Mouse (Mus musculus): ENCODE measurements at regions not wholly inside any gene's neighbourhood (a gene's known extent, or its start where the extent isn't known, plus 50 kb on each side); places are given as distances from the start of the nearest gene placed in this dataset.
"Not testable (repeated sequence)": the region's sequence is repeated elsewhere in the genome, so short reads cannot be mapped to it uniquely, and the experiment has no call there.

DNA sequence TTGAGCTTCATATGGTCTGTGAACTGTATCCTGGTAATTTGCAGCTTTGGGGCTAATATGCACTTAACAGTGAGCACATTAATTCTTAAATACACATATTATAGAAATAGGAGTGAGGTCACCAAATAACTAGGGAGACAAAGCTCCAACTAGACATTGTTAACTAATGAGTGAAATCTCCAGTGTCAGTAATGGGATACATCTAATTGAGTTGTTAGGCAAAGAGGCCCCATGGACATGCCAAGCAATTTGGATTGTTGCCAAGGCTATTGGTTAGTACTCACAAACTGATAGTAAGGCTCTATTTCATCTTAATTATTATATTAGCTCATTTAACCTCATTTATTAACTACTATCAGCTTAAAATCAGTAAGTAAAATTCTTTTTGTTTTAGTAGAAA, 698.5 kb downstream of the Triml1 start:
- DNase-seq (ENCODE audit: low spot score): no peak
- Histone ChIP-seq H3K9me3 (no peaks in the 10 kb centered on the region), H3K4me3 (no peak overlapping the region), H3K36me3 (no peaks in the 10 kb centered on the region), H3K4me1 (no peaks in the 10 kb centered on the region), H3K27me3 (ENCODE audit: insufficient read depth, poor library complexity, severe bottlenecking) (no peaks in the 10 kb centered on the region), H3K27ac (no peak overlapping the region)

DNA sequence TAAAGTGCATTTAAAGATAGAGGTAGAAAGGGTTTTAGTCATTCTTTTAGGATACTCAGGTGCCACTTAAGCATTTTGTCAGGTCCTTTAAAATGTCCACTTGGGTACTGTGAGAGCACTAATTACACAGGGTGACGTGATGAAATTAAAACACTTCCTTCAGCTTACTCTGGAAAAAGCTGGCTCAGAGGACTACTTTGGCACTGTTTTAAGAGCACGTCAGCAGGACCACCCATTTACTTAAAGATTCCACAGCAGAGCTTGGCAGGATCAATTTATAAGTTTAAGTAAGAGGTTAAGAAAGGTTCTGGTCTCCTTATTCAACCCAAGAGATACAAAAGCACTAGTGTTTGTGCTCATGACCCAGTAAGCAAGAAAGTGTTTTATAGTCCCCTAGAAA, 738.7 kb downstream of the Triml1 start:
- Histone ChIP-seq H3K4me1 (no peaks in the 10 kb centered on the region), H3K36me3 (no peaks in the 10 kb centered on the region), H3K4me3 (no peak overlapping the region), H3K27ac (no peak overlapping the region), H3K9me3 (no peaks in the 10 kb centered on the region), H3K27me3 (ENCODE audit: insufficient read depth, poor library complexity, severe bottlenecking) (no peaks in the 10 kb centered on the region)
- no peak for DNase-seq (ENCODE audit: low spot score)
- WGBS: 48% methylated on average over 2 of the region's 2 CpGs

DNA sequence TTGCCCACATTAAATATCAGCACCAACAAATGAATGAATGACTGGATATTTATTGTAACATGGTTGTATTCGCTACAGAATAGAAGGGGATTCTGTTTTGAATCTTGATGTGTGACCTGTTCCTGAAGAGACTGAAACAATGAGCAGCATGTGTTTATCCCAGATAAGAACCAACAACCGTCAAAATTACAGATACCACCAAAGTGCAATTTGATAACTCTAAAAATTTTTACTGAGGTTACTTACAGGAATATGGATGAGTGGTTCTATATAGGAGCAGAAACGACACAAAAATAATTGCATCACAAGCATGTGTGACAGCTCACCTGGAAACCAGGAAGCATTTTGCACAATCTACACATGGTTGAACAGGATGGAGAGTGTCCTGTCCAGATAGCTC, 744.4 kb downstream of the Triml1 start:
- WGBS: 73% methylated on average over 3 of the region's 3 CpGs
- DNase-seq (ENCODE audit: low spot score): no peak
- H3K36me3 ChIP-seq: no peaks in the 10 kb centered on the region
- H3K9me3 ChIP-seq: no peaks in the 10 kb centered on the region
- no peaks in the 10 kb centered on the region for H3K4me1 ChIP-seq
- H3K4me3 ChIP-seq: no peak overlapping the region
- H3K27ac ChIP-seq: no peak overlapping the region
- no peaks in the 10 kb centered on the region for H3K27me3 ChIP-seq (ENCODE audit: insufficient read depth, poor library complexity, severe bottlenecking)

DNA sequence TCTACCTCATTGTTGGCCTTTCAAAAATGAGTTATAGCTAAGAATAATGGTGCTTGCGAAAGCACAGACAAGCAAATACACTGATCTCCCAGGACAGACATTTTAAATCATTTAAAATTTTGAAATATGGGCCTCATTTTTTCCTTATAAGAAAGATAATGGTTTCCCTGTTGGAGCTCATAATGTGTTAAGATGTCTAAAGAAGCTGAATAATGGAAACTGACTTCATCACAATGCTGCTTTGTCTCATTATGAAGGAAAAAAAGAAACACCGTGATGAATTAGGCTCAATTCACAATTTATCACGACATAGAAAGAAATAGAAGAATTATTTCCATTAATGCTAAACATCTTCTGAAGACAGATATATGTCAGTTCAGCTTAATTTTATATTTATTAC, 752.5 kb downstream of the Triml1 start:
- no peaks in the 10 kb centered on the region for H3K4me1 ChIP-seq
- no peaks in the 10 kb centered on the region for H3K9me3 ChIP-seq
- no peaks in the 10 kb centered on the region for H3K27me3 ChIP-seq (ENCODE audit: insufficient read depth, poor library complexity, severe bottlenecking)
- no peaks in the 10 kb centered on the region for H3K36me3 ChIP-seq
- H3K4me3 ChIP-seq: no peak overlapping the region
- H3K27ac ChIP-seq: no peak overlapping the region
- WGBS: 79% methylated on average over 3 of the region's 3 CpGs
- no peak for DNase-seq (ENCODE audit: low spot score)

DNA sequence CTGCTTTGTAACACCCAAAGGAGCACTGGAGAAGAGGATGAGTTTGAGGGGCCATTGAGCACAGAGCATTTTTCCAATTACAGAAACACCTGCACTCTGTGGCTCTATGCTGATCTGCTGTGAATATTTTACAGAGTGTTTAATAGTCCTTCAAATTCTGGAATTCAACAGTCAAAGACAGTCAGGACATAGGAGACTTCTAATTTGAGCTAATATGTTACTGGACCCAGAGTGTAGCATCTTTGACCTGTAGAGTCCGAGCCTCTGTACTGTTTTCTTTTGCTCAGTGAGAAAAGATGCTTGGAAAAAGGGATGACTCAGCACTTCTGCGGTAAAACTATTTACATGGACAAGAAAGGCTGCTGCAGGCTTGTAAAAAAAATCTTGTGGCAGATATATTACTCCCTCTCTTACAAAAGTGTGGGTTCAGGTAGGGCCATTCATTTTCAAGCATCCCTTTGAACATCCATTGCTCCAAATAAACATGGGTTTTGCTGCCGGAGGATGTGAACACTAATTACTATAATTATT, 793.1 kb downstream of the Triml1 start:
- Histone ChIP-seq H3K27me3 (ENCODE audit: insufficient read depth, poor library complexity, severe bottlenecking) (no peaks in the 10 kb centered on the region), H3K36me3 (no peaks in the 10 kb centered on the region), H3K4me1 (no peaks in the 10 kb centered on the region), H3K9me3 (no peaks in the 10 kb centered on the region), H3K4me3 (no peak overlapping the region), H3K27ac (no peak overlapping the region)
- no peak for DNase-seq (ENCODE audit: low spot score)
- WGBS: 72% methylated on average over 3 of the region's 3 CpGs

DNA sequence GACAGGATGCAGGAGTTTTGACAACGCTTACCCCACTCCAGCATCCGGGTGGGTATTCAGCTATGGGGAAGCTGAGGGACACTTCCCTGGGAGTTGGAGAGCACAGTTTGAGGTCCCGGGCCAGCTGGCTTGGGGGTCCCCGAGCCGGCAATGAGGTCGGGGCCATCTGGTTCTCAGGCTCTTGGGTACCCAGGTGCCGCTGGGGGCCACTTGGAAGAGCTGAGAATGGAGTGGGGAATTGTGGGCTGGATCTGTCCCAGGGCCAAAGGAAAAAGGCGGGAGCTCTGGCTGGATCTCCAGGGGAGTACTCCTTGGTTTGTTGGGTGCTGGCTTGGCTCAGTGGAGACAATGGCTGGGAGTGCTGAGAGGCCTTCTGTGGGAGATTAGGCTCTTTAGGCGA, 806.6 kb downstream of the Triml1 start:
- H3K27me3 ChIP-seq (ENCODE audit: insufficient read depth, poor library complexity, severe bottlenecking): no peaks in the 10 kb centered on the region
- no peak overlapping the region for H3K27ac ChIP-seq
- DNase-seq (ENCODE audit: low spot score): no peak
- no peaks in the 10 kb centered on the region for H3K4me1 ChIP-seq
- H3K9me3 ChIP-seq: no peaks in the 10 kb centered on the region
- no peak overlapping the region for H3K4me3 ChIP-seq
- WGBS: 82% methylated on average over 9 of the region's 9 CpGs
- no peaks in the 10 kb centered on the region for H3K36me3 ChIP-seq

DNA sequence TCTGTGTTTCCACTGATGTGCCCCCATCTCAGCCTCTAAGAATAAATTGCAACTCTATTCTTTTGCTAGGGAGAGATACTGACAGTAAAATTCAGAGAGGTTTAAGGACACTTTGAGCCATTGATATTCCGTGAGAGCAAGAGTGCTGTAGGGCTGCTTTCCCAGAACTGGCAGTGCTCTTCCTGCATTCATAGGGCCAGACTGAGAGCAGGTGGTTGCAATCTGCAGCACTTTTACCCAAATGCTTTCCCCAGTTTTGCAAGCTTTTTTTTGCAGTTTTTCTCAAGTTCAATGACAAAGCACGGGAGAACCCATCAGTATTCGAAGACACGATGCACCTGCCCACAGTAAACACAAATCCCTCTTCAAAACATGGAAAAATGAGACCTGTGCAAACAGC, 816.6 kb downstream of the Triml1 start:
- no peaks in the 10 kb centered on the region for H3K36me3 ChIP-seq
- DNase-seq (ENCODE audit: low spot score): no peak
- WGBS: 70% methylated on average over 4 of the region's 4 CpGs
- no peak overlapping the region for H3K4me3 ChIP-seq
- no peaks in the 10 kb centered on the region for H3K9me3 ChIP-seq
- no peak overlapping the region for H3K27ac ChIP-seq
- no peaks in the 10 kb centered on the region for H3K27me3 ChIP-seq (ENCODE audit: insufficient read depth, poor library complexity, severe bottlenecking)
- no peaks in the 10 kb centered on the region for H3K4me1 ChIP-seq

DNA sequence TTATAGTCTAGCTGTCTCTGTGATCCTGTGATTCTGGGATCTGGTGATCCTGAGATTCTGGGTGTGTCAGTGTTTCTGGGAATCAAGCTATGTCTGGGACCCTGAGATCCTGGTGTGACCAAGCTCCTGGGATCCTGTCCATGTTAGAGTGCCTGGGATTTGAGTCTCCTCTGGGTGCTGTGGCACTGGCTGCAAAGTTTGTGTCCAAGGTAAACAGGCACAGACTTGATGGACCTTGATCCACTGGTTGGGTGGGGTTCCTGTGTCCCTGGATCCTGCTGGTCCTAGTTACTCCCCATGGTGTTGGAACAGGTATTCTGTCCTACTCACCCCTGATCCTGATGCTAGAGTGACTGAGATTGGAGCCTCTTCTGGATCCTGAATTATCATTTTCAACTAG, 818.4 kb downstream of the Triml1 start:
- no peak overlapping the region for H3K4me3 ChIP-seq
- no peak overlapping the region for H3K27ac ChIP-seq
- DNase-seq (ENCODE audit: low spot score): no peak
- H3K36me3 ChIP-seq: no peaks in the 10 kb centered on the region
- H3K27me3 ChIP-seq (ENCODE audit: insufficient read depth, poor library complexity, severe bottlenecking): no peaks in the 10 kb centered on the region
- H3K4me1 ChIP-seq: no peaks in the 10 kb centered on the region
- H3K9me3 ChIP-seq: no peaks in the 10 kb centered on the region

DNA sequence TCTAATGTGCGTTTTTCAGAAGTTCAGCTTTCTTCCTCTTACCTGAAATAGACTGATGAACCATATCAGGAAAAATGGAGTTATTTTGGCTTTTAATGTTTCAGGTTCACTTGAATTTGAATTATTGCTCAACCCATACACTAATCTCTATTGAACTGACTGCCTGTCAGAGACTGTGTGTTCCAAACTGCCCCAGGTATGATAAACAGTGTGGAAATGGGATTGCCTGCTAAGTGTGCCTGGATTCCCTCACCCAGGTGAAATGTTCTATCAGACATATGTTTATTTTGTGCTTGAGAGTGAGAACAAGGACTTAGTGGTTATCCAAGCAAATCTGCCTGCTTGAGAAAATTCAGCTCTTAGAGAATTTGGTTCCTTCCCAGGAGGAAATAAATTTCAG, 830.2 kb downstream of the Triml1 start:
- WGBS: 82% methylated on average over 1 of the region's 1 CpGs

DNA sequence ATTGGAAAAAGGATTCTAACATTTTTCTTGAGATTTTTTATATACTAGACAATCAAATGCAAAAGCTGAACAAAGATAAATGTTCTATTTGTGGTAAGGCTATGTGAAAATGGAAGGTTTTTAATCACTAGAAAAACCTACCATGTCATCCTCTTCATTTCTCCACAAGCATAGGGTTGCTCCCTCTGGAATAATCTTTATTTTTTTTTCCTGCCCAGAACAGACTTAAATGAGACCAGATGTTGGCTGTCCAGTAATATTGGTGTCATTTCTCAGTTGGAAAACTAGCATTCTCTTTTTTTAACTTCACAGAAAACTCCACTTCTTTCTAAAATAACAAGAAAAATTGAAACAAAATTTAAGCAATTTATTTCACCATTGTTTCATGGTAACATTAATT, 849.9 kb downstream of the Triml1 start:
- H3K9me3 ChIP-seq: no peaks in the 10 kb centered on the region
- no peaks in the 10 kb centered on the region for H3K27me3 ChIP-seq (ENCODE audit: insufficient read depth, poor library complexity, severe bottlenecking)
- H3K4me1 ChIP-seq: no peaks in the 10 kb centered on the region
- H3K4me3 ChIP-seq: no peak overlapping the region
- no peak overlapping the region for H3K27ac ChIP-seq
- no peak for DNase-seq (ENCODE audit: low spot score)
- H3K36me3 ChIP-seq: no peaks in the 10 kb centered on the region

More for the DNA sequence above, 830.2 kb downstream of the Triml1 start:
- H3K36me3 ChIP-seq: no peaks in the 10 kb centered on the region
- H3K27me3 ChIP-seq (ENCODE audit: insufficient read depth, poor library complexity, severe bottlenecking): no peaks in the 10 kb centered on the region
- H3K4me3 ChIP-seq: no peak overlapping the region
- no peak overlapping the region for H3K27ac ChIP-seq
- no peaks in the 10 kb centered on the region for H3K4me1 ChIP-seq
- no peak for DNase-seq (ENCODE audit: low spot score)
- H3K9me3 ChIP-seq: no peaks in the 10 kb centered on the region

DNA sequence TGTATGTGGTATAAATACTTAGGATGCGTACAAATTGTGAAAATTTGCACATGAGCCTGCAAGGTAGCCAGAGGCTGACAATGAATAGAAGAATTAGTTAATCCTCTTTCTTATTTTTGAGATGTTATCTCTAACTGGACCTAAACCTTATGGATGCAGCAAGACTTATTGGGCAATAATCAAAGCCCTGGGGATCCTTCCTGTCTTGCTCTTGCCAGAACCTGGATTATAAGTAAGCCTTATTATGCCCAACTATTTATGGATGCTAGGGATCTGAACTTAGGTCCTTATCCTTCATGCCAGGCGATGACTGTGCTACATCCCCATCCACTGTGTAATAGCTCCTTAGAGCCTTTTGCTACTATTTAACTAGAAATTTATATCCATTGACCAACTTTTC, 859.3 kb downstream of the Triml1 start:
- Histone ChIP-seq H3K27me3 (ENCODE audit: insufficient read depth, poor library complexity, severe bottlenecking) (no peaks in the 10 kb centered on the region), H3K36me3 (no peaks in the 10 kb centered on the region), H3K4me3 (no peak overlapping the region), H3K27ac (no peak overlapping the region), H3K4me1 (no peaks in the 10 kb centered on the region), H3K9me3 (no peaks in the 10 kb centered on the region)
- no peak for DNase-seq (ENCODE audit: low spot score)
- WGBS: 86% methylated on average over 2 of the region's 2 CpGs

DNA sequence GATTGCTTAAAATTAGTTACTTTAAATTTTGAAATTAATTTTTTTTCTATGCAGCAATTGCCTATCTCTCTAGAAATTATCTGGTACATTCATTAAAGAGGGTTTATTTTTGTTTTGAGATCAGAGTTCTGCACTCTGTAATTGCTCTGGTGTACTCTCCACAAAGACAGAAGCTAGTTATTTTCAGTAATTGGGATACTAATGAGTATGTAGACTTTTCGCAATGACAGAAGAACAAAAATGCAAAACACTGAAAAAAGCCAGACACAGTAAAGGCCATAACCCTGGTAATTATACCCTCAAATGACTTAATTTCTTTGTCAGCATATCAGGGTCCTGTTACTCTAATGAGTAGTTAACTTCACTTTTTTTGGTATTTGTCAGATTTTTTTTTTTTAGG, 836.5 kb upstream of the Frg1 start:
- no peaks in the 10 kb centered on the region for H3K36me3 ChIP-seq
- WGBS: 76% methylated on average over 1 of the region's 1 CpGs
- H3K4me3 ChIP-seq: no peak overlapping the region
- H3K4me1 ChIP-seq: no peaks in the 10 kb centered on the region
- no peaks in the 10 kb centered on the region for H3K9me3 ChIP-seq
- DNase-seq (ENCODE audit: low spot score): no peak
- no peaks in the 10 kb centered on the region for H3K27me3 ChIP-seq (ENCODE audit: insufficient read depth, poor library complexity, severe bottlenecking)
- H3K27ac ChIP-seq: no peak overlapping the region

DNA sequence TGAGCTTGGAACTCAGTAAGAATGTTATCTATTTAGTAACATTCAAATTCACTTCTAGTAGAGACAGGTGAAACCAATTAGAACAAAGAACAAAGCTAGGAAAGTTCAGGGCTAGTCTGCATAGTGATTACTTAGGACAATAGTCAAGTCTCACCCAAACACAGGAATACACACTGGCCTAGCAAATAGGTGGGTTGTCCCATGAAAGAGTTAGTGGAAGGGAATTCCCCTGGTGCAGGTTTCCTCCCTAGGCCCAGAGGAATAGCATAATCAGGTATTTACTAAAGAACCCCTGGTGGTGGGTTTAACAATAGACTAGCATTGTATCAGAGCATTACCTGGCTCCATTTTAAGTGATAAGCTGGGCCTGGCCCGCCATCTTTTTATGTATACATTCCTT, 825.4 kb upstream of the Frg1 start:
- WGBS: 65% methylated on average over 1 of the region's 1 CpGs
- H3K9me3 ChIP-seq; H3K27ac ChIP-seq; H3K36me3 ChIP-seq; H3K27me3 ChIP-seq (ENCODE audit: insufficient read depth, poor library complexity, severe bottlenecking); H3K4me1 ChIP-seq; H3K4me3 ChIP-seq; DNase-seq (ENCODE audit: low spot score): not testable (repeated sequence)

DNA sequence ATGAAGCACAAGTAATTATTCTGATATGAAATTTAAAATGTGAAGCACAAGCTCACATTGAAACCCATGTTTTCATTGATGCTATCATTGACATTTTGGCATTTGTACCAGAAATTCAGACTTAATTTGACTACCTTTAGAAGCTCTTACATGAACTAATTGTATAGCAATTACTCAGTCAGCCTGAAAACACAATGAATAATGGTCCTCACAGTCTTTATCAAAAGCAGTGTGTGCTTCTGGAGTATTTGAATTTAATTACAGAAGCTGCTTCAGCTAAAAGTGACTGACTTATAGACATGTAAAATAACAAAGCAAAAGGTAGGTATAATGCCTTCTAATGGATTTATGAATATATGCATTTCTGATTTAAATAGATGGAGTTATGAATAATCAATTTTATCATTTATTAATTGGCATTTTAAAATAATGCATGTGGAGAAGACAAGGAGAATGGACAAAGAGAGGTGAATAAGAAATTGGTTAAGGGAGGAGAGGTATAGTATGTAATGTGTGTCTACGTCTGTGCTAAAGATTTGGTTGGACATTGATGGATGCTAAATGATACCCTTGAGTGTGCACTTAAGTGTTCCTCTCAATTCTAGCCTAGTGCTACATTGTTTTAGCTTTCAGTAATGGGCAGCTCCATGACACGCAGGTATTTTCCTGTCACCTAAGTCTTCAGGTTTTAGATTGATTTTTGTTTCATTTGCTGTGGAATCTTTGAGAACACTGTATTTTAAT, 803.2 kb upstream of the Frg1 start:
- WGBS: 72% methylated on average over 2 of the region's 2 CpGs
- H3K9me3 ChIP-seq: no peaks in the 10 kb centered on the region
- no peak for DNase-seq (ENCODE audit: low spot score)
- H3K4me3 ChIP-seq: no peak overlapping the region
- no peak overlapping the region for H3K27ac ChIP-seq
- no peaks in the 10 kb centered on the region for H3K27me3 ChIP-seq (ENCODE audit: insufficient read depth, poor library complexity, severe bottlenecking)
- H3K36me3 ChIP-seq: no peaks in the 10 kb centered on the region
- H3K4me1 ChIP-seq: no peaks in the 10 kb centered on the region
